Mouse (Mus musculus): ENCODE measurements at regions not wholly inside any gene's neighbourhood (a gene's known extent, or its start where the extent isn't known, plus 50 kb on each side); places are given as distances from the start of the nearest gene placed in this dataset.

DNA sequence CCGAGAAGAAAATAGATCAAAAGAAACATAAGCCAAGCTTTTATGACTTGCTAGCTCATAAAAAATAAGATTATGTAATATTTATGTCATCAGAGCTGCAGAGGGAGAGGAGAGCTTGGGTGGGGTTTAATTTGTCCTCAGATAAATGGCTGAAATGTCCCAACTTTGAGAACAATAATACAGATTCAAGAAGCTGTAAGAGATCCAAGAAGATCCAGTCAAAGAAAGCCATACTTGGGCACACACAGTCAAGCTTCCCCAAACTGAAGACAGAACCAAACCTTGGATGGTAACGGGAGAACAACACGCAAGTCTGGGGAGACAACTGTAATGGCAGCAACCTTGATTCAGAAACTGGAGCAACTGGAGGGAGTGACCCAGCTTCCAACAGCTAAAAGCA lies 243.6 kb downstream of the Sorl1 start:
- no peak for DNase-seq (ENCODE audit: low spot score)
- no peaks in the 10 kb centered on the region for H3K36me3 ChIP-seq
- H3K9me3 ChIP-seq, result no peaks in the 10 kb centered on the region
- no peak overlapping the region for H3K4me3 ChIP-seq
- H3K27ac ChIP-seq, result no peak overlapping the region
- H3K4me1 ChIP-seq (replicated peaks), result peaks cover 13% of the 10 kb centered on the region
- WGBS, result 93% methylated on average over 3 of the region's 3 CpGs
- no peaks in the 10 kb centered on the region for H3K27me3 ChIP-seq (ENCODE audit: insufficient read depth, poor library complexity, severe bottlenecking)

DNA sequence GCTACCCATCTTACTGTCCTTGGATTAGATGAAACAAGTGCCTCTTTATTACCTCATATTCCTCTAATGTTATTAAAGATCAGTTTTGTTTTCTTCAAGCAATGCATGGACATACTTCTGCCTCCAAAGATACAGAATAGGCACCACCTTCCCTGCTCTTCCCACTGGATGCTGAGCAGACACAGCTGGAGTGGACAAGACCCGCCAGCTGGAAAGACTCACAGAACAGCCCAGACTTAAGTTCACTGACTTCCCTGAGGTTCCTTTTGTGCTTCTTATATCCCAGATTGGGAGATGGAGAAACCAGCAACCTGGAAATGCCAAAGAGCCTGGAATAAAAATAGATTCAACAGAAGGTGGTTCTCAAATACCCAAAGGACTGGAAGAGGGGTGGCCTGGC lies 245.0 kb downstream of the Sorl1 start:
- no peaks in the 10 kb centered on the region for H3K9me3 ChIP-seq
- 92% methylated on average over 1 of the region's 1 CpGs for WGBS
- no peak for DNase-seq (ENCODE audit: low spot score)
- no peak overlapping the region for H3K27ac ChIP-seq
- H3K36me3 ChIP-seq, result no peaks in the 10 kb centered on the region
- peaks cover 13% of the 10 kb centered on the region for H3K4me1 ChIP-seq (replicated peaks)
- no peaks in the 10 kb centered on the region for H3K27me3 ChIP-seq (ENCODE audit: insufficient read depth, poor library complexity, severe bottlenecking)
- H3K4me3 ChIP-seq, result no peak overlapping the region

DNA sequence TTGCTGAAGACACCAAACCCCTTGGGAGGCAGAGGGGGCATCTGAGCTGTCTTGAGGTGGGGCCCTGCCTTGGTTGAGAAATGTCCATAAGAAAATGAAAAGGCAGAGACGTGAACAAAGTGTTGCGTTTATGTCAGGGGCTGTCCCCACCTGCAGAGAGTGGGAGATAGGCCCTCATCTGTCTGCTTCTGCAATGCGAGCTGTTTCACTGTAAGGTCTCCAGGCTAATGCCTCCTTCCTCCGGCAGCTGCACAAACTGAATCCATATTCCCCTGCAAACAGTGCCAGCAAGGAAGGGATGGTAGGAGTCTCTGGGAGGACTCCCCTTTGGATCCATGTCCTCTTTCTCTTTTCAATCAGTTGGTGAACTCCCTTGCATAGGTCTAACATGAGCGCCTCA lies 263.0 kb downstream of the Sorl1 start:
- peak overlapping the region; percentile 81 for H3K27ac ChIP-seq
- WGBS, result 64% methylated on average over 5 of the region's 5 CpGs
- no peak for DNase-seq (ENCODE audit: low spot score)
- H3K4me1 ChIP-seq (replicated peaks), result peaks cover 22% of the 10 kb centered on the region
- no peak overlapping the region for H3K4me3 ChIP-seq
- no peaks in the 10 kb centered on the region for H3K9me3 ChIP-seq
- H3K27me3 ChIP-seq (ENCODE audit: insufficient read depth, poor library complexity, severe bottlenecking), result no peaks in the 10 kb centered on the region
- H3K36me3 ChIP-seq, result no peaks in the 10 kb centered on the region

DNA sequence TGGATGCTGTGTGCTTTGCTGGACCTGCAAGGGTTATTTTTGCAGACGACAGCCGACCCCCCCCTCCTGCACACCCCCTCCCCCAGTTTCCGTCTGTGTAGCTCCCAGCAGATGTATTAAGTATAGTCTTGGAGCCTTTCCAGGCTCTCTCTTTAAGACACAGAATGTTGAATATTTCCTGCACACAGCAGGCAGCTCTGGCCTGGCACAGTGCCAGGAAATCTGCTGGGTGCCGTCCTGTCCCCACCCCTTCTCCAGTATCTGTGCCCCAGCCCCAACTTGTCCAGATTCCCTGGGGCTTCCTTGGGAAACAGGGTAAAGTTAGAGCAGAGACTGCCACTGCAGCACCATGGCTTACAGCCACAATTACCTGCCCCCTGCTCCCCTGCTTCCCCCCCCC lies 263.4 kb downstream of the Sorl1 start:
- DNase-seq (ENCODE audit: low spot score), result peak; percentile 54
- WGBS, result 41% methylated on average over 4 of the region's 4 CpGs
- no peaks in the 10 kb centered on the region for H3K36me3 ChIP-seq
- H3K27ac ChIP-seq, result peak overlapping the region; percentile 81
- peaks cover 22% of the 10 kb centered on the region for H3K4me1 ChIP-seq (replicated peaks)
- H3K4me3 ChIP-seq, result no peak overlapping the region
- no peaks in the 10 kb centered on the region for H3K27me3 ChIP-seq (ENCODE audit: insufficient read depth, poor library complexity, severe bottlenecking)
- no peaks in the 10 kb centered on the region for H3K9me3 ChIP-seq

DNA sequence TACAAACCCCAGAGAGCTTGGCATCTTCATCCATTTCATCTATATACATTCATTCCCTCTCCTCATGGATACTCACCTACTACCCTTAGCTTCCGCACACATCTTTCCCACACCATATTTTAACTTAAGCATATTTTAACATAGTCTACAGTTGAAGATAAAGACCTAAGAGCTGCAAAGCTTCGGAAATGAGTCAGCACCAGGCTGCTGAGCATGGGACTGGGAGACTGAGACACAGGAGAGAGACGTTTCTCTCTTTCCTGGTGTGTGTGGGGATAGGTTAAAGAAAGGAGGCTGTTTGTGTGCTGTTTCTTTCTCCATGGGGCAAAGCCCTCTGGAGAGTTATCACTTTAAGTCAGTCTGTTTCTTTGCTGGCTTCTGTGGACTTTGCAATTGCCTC lies 264.3 kb downstream of the Sorl1 start:
- Histone ChIP-seq H3K27me3 (ENCODE audit: insufficient read depth, poor library complexity, severe bottlenecking) (no peaks in the 10 kb centered on the region), H3K4me1 (replicated peaks) (peaks cover 22% of the 10 kb centered on the region), H3K9me3 (no peaks in the 10 kb centered on the region), H3K36me3 (no peaks in the 10 kb centered on the region), H3K4me3 (no peak overlapping the region), H3K27ac (peak overlapping the region; percentile 41; the same call in 1 of the 2 replicates)
- WGBS, result 79% methylated on average over 3 of the region's 3 CpGs
- DNase-seq (ENCODE audit: low spot score), result no peak

DNA sequence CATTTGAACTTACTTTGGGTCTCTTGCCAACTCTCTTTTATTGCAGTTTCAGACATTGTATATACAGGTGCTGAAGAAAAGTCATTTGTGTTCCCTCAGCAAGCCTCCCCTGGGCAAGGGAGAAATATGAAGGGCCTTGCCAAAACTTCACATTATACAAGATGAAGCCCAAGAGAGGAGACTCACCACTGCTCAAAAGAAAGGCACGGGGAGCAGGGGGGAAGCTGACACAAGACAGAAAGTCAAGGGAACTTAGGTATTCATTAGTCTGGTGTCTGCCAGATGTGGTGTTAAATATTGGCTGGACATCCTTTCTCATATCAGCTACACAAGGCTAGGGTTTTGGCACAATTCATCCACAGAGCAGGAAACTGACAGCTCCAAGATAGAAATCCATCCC lies 272.0 kb downstream of the Sorl1 start:
- Histone ChIP-seq H3K36me3 (no peaks in the 10 kb centered on the region), H3K4me3 (no peak overlapping the region), H3K27ac (no peak overlapping the region), H3K27me3 (ENCODE audit: insufficient read depth, poor library complexity, severe bottlenecking) (no peaks in the 10 kb centered on the region), H3K4me1 (replicated peaks) (no peaks in the 10 kb centered on the region), H3K9me3 (no peaks in the 10 kb centered on the region)
- 77% methylated on average over 1 of the region's 1 CpGs for WGBS
- no peak for DNase-seq (ENCODE audit: low spot score)

DNA sequence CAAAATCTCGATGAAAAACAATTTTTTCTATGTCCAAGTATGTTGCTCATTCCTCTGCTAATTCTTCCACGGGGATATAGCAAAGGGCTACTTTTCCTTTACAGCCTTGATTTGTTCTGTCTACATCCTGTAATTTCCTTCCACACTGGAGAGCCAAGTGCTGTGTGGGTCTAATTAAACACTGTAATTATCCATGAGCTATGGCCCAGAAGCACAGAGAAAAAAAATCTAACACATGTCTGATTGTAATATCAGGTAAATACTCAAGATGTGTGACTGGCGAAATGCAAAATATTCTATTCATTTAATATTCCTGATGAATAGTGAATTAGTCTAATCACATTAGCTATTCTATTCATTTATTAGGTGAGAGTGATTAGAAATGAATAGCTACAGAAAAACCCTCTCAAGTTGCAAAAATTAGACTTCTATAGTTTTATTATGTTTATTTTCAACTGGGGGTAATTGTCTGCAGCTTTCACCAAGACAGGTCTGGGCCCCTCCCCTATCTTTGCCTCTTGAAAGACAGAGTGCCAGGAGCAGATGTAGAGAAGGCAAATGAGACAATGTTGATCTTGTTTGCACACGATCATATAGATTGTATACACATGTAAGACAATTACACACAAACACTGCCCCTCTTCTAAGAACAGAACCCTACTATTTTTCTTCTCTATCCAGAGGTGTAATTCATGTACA lies 274.3 kb downstream of the Sorl1 start:
- no peak for DNase-seq (ENCODE audit: low spot score)
- Histone ChIP-seq H3K36me3 (no peaks in the 10 kb centered on the region), H3K4me1 (replicated peaks) (no peaks in the 10 kb centered on the region), H3K4me3 (no peak overlapping the region), H3K27ac (no peak overlapping the region), H3K9me3 (no peaks in the 10 kb centered on the region), H3K27me3 (ENCODE audit: insufficient read depth, poor library complexity, severe bottlenecking) (no peaks in the 10 kb centered on the region)
- 85% methylated on average over 4 of the region's 4 CpGs for WGBS

DNA sequence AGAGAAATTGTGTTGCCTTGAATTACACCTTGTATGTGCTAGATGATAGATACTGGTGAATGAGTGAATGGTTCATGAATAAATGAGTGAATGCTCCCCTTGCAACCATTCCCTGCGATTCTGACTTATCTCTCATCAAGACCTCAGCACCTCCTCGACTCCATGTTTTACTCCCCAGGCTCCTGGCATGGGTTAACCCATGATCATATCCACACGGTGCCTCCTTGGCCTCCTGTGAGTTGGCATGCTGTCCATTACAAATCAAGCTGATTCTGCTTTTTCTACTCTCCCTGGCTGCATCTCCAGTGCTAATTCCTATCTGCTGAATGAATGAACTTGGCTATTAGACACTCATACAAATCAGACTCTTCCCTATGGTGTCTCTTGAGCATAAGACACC lies 279.5 kb downstream of the Sorl1 start:
- Histone ChIP-seq H3K36me3 (no peaks in the 10 kb centered on the region), H3K4me3 (no peak overlapping the region), H3K4me1 (replicated peaks) (no peaks in the 10 kb centered on the region), H3K27me3 (ENCODE audit: insufficient read depth, poor library complexity, severe bottlenecking) (no peaks in the 10 kb centered on the region), H3K9me3 (no peaks in the 10 kb centered on the region), H3K27ac (no peak overlapping the region)
- 91% methylated on average over 3 of the region's 3 CpGs for WGBS
- no peak for DNase-seq (ENCODE audit: low spot score)

DNA sequence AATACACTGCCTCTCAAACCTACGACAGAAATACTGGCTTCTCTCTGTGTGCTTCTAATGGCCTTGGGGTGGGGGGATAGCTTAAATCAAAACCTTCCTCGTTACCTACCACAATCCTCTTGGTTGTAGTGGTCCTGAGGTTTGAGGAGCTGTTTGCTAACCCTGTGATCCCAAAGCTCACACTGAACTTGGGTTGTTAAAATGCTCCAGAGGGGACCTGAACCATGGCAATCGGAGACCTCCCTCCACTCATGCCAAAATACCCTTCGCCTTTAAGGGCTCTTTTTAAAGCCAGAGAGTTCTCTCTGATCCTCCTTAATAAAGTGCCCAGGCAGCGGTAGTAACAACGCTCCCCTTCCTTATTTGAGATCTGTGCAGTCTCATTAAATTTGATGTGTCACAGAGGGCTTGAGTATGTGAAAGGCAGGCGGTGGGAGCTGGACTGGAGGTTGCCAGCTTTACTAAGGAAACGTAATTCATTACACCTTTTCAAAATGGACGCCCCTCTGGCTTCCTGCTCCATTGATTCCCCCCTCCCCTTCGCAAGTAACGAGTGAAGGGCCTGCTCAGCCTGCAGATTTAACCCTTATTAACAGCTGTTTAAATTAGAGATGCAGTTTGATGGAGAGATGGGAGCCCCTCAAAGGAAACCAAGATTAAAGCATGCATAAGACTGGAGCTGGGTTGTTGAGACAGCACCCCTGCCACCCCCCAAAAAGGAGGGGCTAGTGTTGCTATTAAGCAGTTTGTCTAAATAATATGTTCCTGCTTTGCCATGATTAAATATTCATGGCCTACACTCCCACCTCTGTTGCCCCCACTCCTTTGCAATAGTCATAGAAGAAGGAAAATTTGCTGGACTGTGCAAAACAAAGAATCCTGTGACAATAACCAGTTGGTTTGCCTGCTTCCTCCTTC lies 289.4 kb downstream of the Sorl1 start:
- H3K27ac ChIP-seq, result peak overlapping the region; percentile 17; the same call in 1 of the 2 replicates

DNA sequence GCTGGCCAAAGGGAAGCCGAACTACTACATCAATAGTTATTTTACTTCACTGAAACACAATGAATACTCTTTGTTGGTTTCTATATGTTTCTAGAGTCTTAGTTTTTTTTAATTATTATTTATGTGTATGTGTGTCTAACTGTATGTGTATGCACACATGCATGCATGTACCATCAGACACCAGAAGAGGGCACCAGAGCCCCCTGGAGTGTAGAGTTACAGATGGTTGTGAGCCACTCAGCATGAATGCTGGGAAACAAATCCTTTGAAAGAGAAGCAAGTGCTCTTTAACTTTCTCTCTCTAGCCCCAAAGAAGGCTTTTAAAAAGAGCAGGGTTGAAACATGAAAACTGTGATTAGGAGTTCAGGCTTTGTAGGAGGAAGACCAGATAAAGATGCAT lies 290.7 kb downstream of the Sorl1 start:
- DNase-seq (ENCODE audit: low spot score), result no peak
- Histone ChIP-seq H3K4me3 (no peak overlapping the region), H3K27me3 (ENCODE audit: insufficient read depth, poor library complexity, severe bottlenecking) (no peaks in the 10 kb centered on the region), H3K4me1 (replicated peaks) (0 out of 2 replicates have a peak, but pooled peaks cover 6% of the 10 kb centered on the region), H3K36me3 (no peaks in the 10 kb centered on the region), H3K27ac (no peak overlapping the region), H3K9me3 (peaks cover 8% of the 10 kb centered on the region)
- WGBS, result 96% methylated on average over 1 of the region's 1 CpGs

More for the DNA sequence above, 289.4 kb downstream of the Sorl1 start:
- no peaks in the 10 kb centered on the region for H3K27me3 ChIP-seq (ENCODE audit: insufficient read depth, poor library complexity, severe bottlenecking)
- no peaks in the 10 kb centered on the region for H3K36me3 ChIP-seq
- H3K4me1 ChIP-seq (replicated peaks), result 0 out of 2 replicates have a peak, but pooled peaks cover 6% of the 10 kb centered on the region
- 74% methylated on average over 11 of the region's 11 CpGs for WGBS
- H3K9me3 ChIP-seq, result peaks cover 8% of the 10 kb centered on the region
- DNase-seq (ENCODE audit: low spot score), result no peak
- no peak overlapping the region for H3K4me3 ChIP-seq

DNA sequence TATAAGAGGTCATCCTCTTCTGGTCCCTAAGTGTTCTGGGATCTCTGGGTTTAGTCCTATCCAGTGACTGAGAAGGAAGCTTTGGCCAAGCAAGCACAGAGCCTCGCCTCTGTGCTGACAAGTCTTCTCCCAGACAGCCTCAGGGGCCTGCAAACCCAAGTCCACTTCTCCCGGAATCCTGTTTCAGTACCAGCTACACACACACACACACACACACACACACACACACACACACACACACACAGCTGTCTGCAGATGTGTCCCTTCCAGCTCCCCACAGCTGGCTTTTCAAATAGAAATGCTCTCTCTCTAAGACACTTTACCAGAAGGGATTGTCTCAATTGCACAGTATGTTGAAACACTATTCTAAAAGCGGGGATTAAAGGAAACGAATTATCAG lies 296.7 kb downstream of the Sorl1 start:
- Histone ChIP-seq H3K4me3 (no peak overlapping the region), H3K4me1 (replicated peaks) (no peaks in the 10 kb centered on the region), H3K27me3 (ENCODE audit: insufficient read depth, poor library complexity, severe bottlenecking) (no peaks in the 10 kb centered on the region), H3K36me3 (no peaks in the 10 kb centered on the region), H3K27ac (0 out of 2 replicates have a peak overlapping the region, but pooled peaks have one; percentile 35), H3K9me3 (no peaks in the 10 kb centered on the region)
- 81% methylated on average over 4 of the region's 4 CpGs for WGBS
- DNase-seq (ENCODE audit: low spot score), result no peak

DNA sequence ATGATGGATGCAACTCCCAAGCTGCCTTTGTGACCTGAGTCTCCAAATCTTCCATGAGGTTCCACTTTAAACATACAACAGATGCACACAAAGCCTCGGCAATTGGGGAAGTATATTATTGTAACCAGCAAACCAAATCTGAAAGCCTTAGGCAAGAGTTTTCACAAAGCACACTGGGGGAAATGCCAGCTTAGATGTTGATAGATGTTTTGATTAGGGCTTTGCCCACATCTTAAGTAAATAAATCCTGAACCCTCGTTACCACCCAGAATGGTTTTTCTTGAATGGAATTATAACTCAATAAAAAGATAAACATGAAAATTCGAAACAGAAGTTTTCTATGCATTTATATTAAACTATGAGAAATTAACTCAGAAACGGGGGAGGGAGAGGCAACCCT lies 302.7 kb downstream of the Sorl1 start:
- no peak for DNase-seq (ENCODE audit: low spot score)
- H3K27me3 ChIP-seq (ENCODE audit: insufficient read depth, poor library complexity, severe bottlenecking), result no peaks in the 10 kb centered on the region
- H3K4me1 ChIP-seq (replicated peaks), result no peaks in the 10 kb centered on the region
- no peaks in the 10 kb centered on the region for H3K36me3 ChIP-seq
- H3K9me3 ChIP-seq, result no peaks in the 10 kb centered on the region
- no peak overlapping the region for H3K4me3 ChIP-seq
- H3K27ac ChIP-seq, result no peak overlapping the region
- 76% methylated on average over 4 of the region's 4 CpGs for WGBS

Data from hindbrain, embryonic 10.5 days (tissue).